Mouse (Mus musculus): ENCODE results near the gene Rpl9-ps6. TPM values are rescaled to one million over a fixed set of nuclear protein-coding genes. Genes with fewer than 3 reads are reported as not detected.
"Not testable (repeated sequence)": the region's sequence is repeated elsewhere in the genome, so short reads cannot be mapped to it uniquely, and the experiment has no call there.

Rpl9-ps6 gene
- polyA plus RNA-seq, 1 experiment from 2014 or later, result 106 TPM

DNA sequence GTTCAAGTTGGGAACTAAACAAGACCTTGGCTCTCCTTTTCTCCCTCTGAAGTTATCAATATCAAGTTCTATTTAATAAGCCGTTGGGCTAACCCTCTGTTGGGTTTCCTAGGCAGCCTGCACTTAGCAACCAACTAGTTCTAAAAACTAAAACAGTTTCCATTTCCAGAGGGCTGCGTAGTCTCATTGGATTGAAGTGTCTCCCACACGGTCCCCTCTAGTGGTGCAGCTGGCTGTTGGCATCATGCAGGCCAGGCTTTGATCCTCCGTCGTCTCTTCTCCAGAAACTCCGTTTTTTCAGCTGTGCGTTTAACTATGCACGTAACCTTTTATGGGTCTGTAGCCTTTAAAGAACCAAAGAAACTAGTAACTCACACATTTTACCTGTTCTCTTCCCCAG lies 27.1 kb upstream of the Rpl9-ps6 start:
- 83% methylated on average over 8 of the region's 8 CpGs for WGBS
- H3K36me3 ChIP-seq, result peaks cover 23% of the 10 kb centered on the region; the same call in 1 of the 2 replicates

DNA sequence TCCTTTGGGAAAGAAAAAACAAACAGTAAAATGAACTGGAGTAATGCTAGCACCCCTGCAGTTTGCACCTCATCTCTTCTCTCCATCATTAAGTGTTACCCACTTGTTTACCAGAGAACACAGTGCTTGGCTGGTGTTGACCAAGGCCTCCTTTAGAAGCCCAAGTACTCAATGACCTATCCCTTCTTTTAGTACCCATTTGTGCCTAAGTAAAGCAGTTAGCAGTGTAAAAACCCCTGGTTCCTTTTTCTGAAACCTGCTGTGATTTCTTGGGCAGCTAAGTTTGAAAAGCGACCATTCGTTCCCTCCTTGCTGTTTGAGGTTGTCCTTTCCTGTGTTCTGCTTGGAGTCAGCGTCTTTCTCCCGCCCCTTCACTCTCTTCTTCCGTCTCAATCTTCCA lies 26.6 kb upstream of the Rpl9-ps6 start:
- Histone ChIP-seq H3K4me2 (no peak overlapping the region), H3K4me3 (no peak overlapping the region), H3K36me3 (peaks cover 19% of the 10 kb centered on the region; the same call in 1 of the 2 replicates), H3K9ac (no peak overlapping the region), H3K27me3 (no peaks in the 10 kb centered on the region), H3K9me3 (no peaks in the 10 kb centered on the region), H3K4me1 (no peaks in the 10 kb centered on the region), H3K27ac (no peak overlapping the region)
- no peak for ATAC-seq (ENCODE audit: borderline replicate concordance, extremely low read depth, low FRiP score, low TSS enrichment)
- WGBS, result 87% methylated on average over 5 of the region's 5 CpGs

More for the DNA sequence above, 27.1 kb upstream of the Rpl9-ps6 start:
- Histone ChIP-seq H3K4me3 (no peak overlapping the region), H3K9me3 (no peaks in the 10 kb centered on the region), H3K27me3 (no peaks in the 10 kb centered on the region), H3K4me1 (no peaks in the 10 kb centered on the region), H3K4me2 (no peak overlapping the region), H3K27ac (no peak overlapping the region), H3K9ac (no peak overlapping the region)
- ATAC-seq (ENCODE audit: borderline replicate concordance, extremely low read depth, low FRiP score, low TSS enrichment), result no peak

DNA sequence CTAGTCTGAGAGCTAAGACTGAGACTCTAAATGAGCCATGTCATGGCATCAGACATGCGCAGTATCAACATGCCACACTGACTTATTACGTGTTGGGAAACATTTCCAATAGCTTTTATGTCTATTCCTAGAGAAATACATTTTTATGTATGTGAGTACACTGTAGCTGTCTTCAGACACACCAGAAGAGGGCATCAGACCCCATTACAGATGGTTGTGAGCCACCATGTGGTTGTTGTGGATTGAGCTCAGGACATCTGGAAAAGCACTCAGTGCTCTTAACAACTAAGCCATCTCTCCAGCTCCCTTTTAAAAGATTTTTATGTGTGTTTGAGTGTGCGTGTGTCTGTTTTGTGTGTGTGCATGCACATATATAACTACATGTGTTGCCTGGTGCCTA lies 26.0 kb upstream of the Rpl9-ps6 start:
- no peak overlapping the region for H3K27ac ChIP-seq
- 96% methylated on average over 3 of the region's 3 CpGs for WGBS
- no peaks in the 10 kb centered on the region for H3K9me3 ChIP-seq
- peaks cover 2% of the 10 kb centered on the region; the same call in 1 of the 2 replicates for H3K4me1 ChIP-seq
- peaks cover 16% of the 10 kb centered on the region; the same call in 1 of the 2 replicates for H3K36me3 ChIP-seq
- no peak overlapping the region for H3K4me2 ChIP-seq
- H3K9ac ChIP-seq, result no peak overlapping the region
- H3K4me3 ChIP-seq, result no peak overlapping the region
- H3K27me3 ChIP-seq, result no peaks in the 10 kb centered on the region
- no peak for ATAC-seq (ENCODE audit: borderline replicate concordance, extremely low read depth, low FRiP score, low TSS enrichment)

DNA sequence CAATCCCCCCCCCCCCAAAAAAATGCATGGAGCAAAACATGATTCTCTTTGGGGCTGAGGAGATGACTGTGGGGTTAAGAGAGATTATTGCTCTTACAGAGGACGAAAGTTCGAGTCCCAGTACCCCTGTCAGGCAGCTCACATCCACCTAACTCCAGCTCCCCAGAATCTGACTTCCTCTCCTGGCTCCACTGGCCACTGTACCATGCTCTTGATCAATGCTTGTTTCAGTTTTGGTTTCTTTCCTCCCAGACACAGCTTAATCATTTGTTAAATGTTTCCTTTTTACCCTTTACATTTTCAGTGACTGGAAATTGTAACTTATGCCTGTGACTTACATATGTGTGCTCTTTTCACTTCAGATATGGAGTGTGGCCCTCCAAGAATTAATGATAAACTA lies 24.6 kb upstream of the Rpl9-ps6 start:
- WGBS, result 86% methylated on average over 2 of the region's 2 CpGs
- no peak overlapping the region for H3K4me2 ChIP-seq
- H3K4me3 ChIP-seq, result no peak overlapping the region
- no peaks in the 10 kb centered on the region for H3K9me3 ChIP-seq
- peaks cover 15% of the 10 kb centered on the region; the same call in 1 of the 2 replicates for H3K36me3 ChIP-seq
- H3K4me1 ChIP-seq, result peaks cover 12% of the 10 kb centered on the region
- no peak for ATAC-seq (ENCODE audit: borderline replicate concordance, extremely low read depth, low FRiP score, low TSS enrichment)
- H3K27ac ChIP-seq, result no peak overlapping the region
- H3K27me3 ChIP-seq, result no peaks in the 10 kb centered on the region
- no peak overlapping the region for H3K9ac ChIP-seq

DNA sequence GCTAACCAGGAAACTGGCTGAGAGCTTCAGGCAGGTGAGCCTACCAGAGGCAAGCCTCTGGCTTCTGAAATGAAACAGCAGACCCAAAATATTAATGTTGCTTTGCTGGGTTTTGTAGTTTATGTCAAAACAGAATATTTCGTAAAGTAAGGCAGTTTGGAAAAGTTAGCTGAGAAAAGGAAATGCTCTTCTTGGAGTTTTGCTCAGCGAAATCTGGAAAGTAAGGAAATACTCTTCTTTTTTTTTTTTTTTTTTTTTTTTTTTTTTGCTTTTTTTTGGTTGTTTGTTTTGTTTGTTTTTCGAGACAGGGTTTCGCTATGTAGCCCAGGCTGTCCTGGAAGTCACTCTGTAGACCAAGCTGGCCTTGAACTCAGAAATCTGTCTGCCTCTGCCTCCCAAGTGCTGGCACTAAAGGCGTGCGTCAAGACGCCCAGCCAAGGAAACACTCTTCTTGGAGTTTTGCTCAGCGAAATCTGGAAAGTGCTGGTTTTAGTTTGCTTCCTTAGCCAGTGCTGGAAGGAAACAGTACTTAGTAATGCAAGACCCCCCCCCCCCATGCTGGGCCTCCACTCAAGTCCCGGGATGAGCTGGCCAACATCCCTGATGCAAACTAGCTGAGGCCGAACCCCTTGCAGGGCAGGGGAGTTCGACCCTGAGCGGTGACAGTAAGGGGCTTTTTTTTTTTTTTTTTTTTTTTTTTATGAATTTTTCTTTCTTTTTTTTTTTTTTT lies 23.0 kb upstream of the Rpl9-ps6 start:
- WGBS, result 88% methylated on average over 12 of the region's 12 CpGs
- Histone ChIP-seq H3K9ac (no peak overlapping the region), H3K27me3 (no peaks in the 10 kb centered on the region), H3K4me3 (no peak overlapping the region), H3K4me1 (peaks cover 18% of the 10 kb centered on the region), H3K9me3 (no peaks in the 10 kb centered on the region), H3K36me3 (peaks cover 13% of the 10 kb centered on the region; the same call in 1 of the 2 replicates), H3K4me2 (no peak overlapping the region), H3K27ac (no peak overlapping the region)
- no peak for ATAC-seq (ENCODE audit: borderline replicate concordance, extremely low read depth, low FRiP score, low TSS enrichment)

DNA sequence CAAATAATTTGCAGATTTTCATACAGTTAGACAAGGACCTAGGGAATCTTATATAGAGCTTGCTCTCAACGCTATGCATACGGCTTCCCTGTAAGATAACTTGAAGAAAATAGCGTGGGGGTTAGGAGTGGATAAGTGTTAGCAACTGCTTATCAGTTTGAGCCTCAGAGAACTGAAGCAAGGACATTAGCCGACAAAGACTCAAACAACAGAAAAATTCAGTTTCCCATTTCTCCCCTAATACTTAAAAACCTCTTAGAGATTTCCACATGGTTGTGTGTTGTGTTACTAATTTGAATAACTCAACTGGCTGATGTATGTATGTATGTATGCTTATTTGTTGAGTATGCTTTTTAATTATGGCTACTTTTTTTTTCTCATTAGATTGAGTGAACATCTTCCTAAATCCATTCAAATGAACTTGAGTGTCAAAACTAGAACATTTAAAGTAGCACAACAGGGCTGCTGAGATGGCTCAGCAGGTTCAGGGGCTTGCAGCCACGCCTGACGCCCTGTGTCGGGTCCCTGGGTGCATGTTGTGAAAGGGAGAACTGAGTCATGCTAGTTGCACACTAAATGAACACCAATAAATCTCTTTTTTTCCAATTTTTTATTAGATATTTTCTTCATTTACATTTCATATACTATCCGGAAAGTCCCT lies 21.3 kb upstream of the Rpl9-ps6 start:
- WGBS, result 76% methylated on average over 8 of the region's 8 CpGs
- H3K4me3 ChIP-seq, result peak overlapping the region; percentile 79; the same call in 1 of the 2 replicates

DNA sequence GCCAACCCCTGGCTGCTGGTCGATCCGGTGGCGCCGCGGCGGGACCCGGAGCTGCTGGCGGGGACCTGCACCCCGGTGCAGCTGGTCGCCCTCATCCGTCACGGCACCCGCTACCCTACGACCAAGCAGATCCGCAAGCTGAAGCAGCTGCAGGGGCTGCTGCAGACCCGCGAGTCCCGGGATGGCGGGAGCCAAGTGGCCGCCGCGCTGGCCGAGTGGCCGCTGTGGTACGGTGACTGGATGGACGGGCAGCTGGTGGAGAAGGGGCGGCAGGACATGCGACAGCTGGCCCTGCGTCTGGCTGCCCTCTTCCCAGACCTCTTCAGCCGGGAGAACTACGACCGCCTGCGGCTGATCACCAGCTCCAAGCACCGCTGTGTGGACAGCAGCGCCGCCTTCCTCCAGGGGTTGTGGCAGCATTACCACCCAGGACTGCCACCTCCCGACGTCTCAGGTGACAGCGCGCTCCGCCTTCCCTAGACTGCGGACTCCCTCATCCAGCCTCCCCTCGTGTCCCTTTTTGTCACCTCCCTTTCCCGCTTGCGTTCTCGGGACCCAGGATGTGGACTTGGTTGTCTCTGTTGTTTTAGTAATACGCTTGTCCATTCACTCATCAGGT lies 19.8 kb upstream of the Rpl9-ps6 start:
- H3K36me3 ChIP-seq, H3K27me3 ChIP-seq, H3K9me3 ChIP-seq: not testable (repeated sequence)
- Histone ChIP-seq H3K4me3 (peak overlapping the region; percentile 79), H3K9ac (peak overlapping the region; percentile 78), H3K27ac (peak overlapping the region; percentile 88), H3K4me2 (peak overlapping the region; percentile 78), H3K4me1 (peaks cover 18% of the 10 kb centered on the region)
- peak; percentile 91 for ATAC-seq (ENCODE audit: borderline replicate concordance, extremely low read depth, low FRiP score, low TSS enrichment)
- WGBS, result under 1% methylated on average over 46 of the region's 47 CpGs

More for the DNA sequence above, 21.3 kb upstream of the Rpl9-ps6 start:
- no peak for ATAC-seq (ENCODE audit: borderline replicate concordance, extremely low read depth, low FRiP score, low TSS enrichment)
- Histone ChIP-seq H3K4me2 (peak overlapping the region; percentile 78), H3K27ac (no peak overlapping the region), H3K27me3 (no peaks in the 10 kb centered on the region), H3K9me3 (no peaks in the 10 kb centered on the region), H3K4me1 (peaks cover 18% of the 10 kb centered on the region), H3K36me3 (0 out of 2 replicates have a peak, but pooled peaks cover 1% of the 10 kb centered on the region), H3K9ac (no peak overlapping the region)

DNA sequence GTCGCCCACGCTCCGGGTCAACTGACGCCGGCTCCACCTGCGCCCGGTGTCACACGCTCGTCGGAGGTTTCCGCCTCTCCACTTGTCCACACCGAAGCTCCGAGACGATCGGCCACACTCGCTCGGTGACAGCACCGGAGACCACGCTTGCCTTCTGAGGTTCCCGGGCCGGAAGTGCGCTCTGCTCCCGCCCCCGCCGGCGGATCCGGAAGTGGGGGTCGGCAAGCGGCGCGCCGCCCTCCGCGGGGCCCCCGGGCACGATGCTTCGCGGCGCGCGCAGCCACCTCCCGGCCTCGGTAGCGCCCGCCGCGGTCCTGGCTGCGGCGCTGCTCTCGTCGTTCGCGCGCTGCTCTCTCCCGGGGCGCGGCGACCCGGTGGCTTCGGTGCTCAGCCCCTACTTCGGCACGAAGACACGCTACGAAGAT lies 19.3 kb upstream of the Rpl9-ps6 start, which contains the start of gene Minpp1:
Gene Minpp1, plus strand, starts transcription at position 89 of the 425 bp plus-strand sequence.
- WGBS, result under 1% methylated on average over 61 of the region's 64 CpGs
- Histone ChIP-seq H3K27me3 (no peaks in the 10 kb centered on the region), H3K36me3 (no peaks in the 10 kb centered on the region), H3K4me2 (peak within 1 kb of the TSS; percentile 78), H3K9me3 (no peaks in the 10 kb centered on the region), H3K27ac (peak within 1 kb of the TSS; percentile 88), H3K9ac (peak within 1 kb of the TSS; percentile 78), H3K4me3 (peak within 1 kb of the TSS; percentile 79), H3K4me1 (peaks cover 18% of the 10 kb centered on the region)
- ATAC-seq (ENCODE audit: borderline replicate concordance, extremely low read depth, low FRiP score, low TSS enrichment), result peak; percentile 92

DNA sequence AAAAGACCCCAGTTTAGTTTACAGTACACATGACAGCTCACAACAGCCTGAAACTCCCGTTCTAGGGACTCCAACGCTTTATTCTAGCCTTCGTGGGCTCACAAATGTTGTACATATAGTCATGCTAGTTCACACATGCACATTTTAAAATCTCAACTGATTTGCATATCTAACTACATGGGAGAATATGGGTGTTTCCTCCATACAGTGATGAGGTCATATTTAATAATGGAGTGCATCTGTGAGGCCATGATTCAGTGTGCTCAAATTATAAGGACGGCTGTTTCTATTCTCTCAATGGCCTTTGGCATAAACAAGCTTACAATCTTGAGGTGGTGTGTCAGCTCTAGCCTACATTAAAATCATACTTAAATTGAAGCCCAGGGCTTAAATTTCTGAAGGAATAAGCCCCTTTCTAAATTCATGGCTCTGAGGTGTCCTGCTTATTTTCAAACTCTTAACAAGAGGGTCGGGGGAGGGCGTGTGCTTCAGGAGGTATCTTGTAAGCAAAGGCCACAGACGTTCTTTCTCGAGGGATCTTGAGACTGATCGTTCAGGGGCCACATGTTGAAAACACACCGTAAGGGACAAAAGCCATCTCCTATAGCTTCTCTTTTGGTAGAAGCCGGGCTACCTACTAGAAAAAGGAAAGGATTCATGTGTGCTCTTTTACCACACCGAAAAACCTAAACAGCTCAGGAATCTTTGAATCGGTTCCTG lies 18.7 kb upstream of the Rpl9-ps6 start:
- Histone ChIP-seq H3K9ac (peak overlapping the region; percentile 78), H3K4me2 (peak overlapping the region; percentile 78), H3K4me1 (peaks cover 18% of the 10 kb centered on the region), H3K36me3 (no peaks in the 10 kb centered on the region), H3K4me3 (peak overlapping the region; percentile 79), H3K27me3 (no peaks in the 10 kb centered on the region), H3K9me3 (no peaks in the 10 kb centered on the region), H3K27ac (peak overlapping the region; percentile 88)
- no peak for ATAC-seq (ENCODE audit: borderline replicate concordance, extremely low read depth, low FRiP score, low TSS enrichment)
- 16% methylated on average over 13 of the region's 13 CpGs for WGBS

DNA sequence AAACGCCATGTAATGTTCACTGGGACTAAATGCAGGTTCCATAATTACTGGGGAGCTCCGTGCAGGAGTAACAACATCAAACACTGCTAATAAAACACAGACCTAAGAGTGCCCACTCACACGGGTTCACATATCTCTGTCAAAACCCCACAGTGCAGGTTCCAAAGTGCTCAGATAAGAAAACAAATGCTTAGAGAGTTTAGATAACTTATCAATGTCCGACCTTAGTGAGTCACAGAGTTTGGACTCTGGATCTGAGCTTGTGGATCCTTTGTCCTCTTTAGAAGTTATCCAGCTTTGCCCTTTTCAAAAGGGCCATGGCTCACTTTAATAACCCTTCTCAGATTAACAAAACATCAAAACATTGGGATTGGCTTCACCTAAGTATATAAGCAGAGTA lies 15.1 kb upstream of the Rpl9-ps6 start:
- Histone ChIP-seq H3K27me3 (no peaks in the 10 kb centered on the region), H3K9me3 (no peaks in the 10 kb centered on the region), H3K36me3 (no peaks in the 10 kb centered on the region), H3K9ac (no peak overlapping the region), H3K4me1 (peaks cover 7% of the 10 kb centered on the region), H3K4me3 (no peak overlapping the region), H3K4me2 (no peak overlapping the region), H3K27ac (no peak overlapping the region)
- no peak for ATAC-seq (ENCODE audit: borderline replicate concordance, extremely low read depth, low FRiP score, low TSS enrichment)
- 36% methylated on average over 4 of the region's 4 CpGs for WGBS

DNA sequence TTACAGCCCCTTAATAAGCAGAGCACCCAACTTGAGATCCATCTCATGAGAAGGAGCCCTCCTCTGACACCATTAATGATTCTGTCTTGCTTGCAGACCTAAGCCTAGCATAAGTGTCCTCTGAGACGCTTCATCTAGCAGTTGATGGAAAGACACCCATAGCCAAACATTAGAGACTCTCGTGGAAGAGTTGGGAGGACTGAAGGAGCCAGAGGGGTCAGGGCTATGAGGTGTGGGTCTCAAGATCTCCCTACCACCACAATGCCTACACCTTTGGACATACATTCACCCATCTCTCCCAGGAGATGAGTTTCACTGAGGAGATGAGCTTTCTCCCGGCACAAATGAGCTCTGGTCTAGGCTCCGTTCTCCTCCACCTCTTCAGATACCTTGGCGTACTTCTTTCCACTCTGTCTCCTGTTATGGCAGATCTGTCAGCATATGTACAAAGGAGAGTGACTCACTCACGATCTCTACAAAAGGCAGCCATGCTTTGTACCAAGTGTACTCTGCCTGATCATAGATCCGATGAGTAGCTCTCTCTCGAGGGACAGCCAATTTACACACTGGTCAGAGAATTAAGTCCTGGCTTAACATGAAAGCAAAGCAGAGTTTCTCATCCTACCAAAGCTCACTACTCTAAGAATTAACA lies 14.5 kb upstream of the Rpl9-ps6 start:
- WGBS, result 82% methylated on average over 8 of the region's 8 CpGs

More for the DNA sequence above, 14.5 kb upstream of the Rpl9-ps6 start:
- no peak overlapping the region for H3K27ac ChIP-seq
- no peak for ATAC-seq (ENCODE audit: borderline replicate concordance, extremely low read depth, low FRiP score, low TSS enrichment)
- no peaks in the 10 kb centered on the region for H3K9me3 ChIP-seq
- no peaks in the 10 kb centered on the region for H3K36me3 ChIP-seq
- H3K4me2 ChIP-seq, result no peak overlapping the region
- peaks cover 6% of the 10 kb centered on the region for H3K4me1 ChIP-seq
- no peaks in the 10 kb centered on the region for H3K27me3 ChIP-seq
- no peak overlapping the region for H3K9ac ChIP-seq
- no peak overlapping the region for H3K4me3 ChIP-seq
